Mouse (Mus musculus) embryo, embryonic 10.5 days (tissue): ENCODE measurements around the gene Cox7a1.
"Not testable (repeated sequence)": the region's sequence is repeated elsewhere in the genome, so short reads cannot be mapped to it uniquely, and the experiment has no call there.

ENCODE experiments used
- DNase-seq: peaks from one replicate; pipeline ENCODE4 v3.0.0-alpha.2; 2015; ENCODE audit warnings: low spot score

Gene Cox7a1

GRCm38 (mm10) chr7:30183879-30184289, at the start of gene Cox7a1:
Cox7a1 (plus strand) TSS chr7:30184144.
- peak; percentile 91 for DNase-seq

- DNase-seq: no peak
These were observed 47.1 kb upstream of the Cox7a1 start for GRCm38 (mm10) chr7:30136826-30137225.

GRCm38 (mm10) chr7:30143170-30143554, 40.8 kb upstream of the Cox7a1 start:
- no peak for DNase-seq

GRCm38 (mm10) chr7:30143555-30144209, 40.3 kb upstream of the Cox7a1 start:
- peak; percentile 93 for DNase-seq

GRCm38 (mm10) chr7:30147011-30147410, 36.9 kb upstream of the Cox7a1 start:
- DNase-seq: no peak

GRCm38 (mm10) chr7:30154040-30154439, 29.9 kb upstream of the Cox7a1 start:
- DNase-seq: no peak

GRCm38 (mm10) chr7:30155507-30155906, 28.4 kb upstream of the Cox7a1 start:
- no peak for DNase-seq

GRCm38 (mm10) chr7:30163113-30163512, 20.8 kb upstream of the Cox7a1 start:
- no peak for DNase-seq

GRCm38 (mm10) chr7:30164745-30165144, 19.2 kb upstream of the Cox7a1 start:
- no peak for DNase-seq

GRCm38 (mm10) chr7:30168914-30169582, 14.9 kb upstream of the Cox7a1 start:
- peak; percentile 74 for DNase-seq

- DNase-seq: peak; percentile 98
These were observed 14.2 kb upstream of the Cox7a1 start, which contains the start of gene Zfp146 for GRCm38 (mm10) chr7:30169583-30170282. Zfp146 (minus strand) TSS chr7:30169750.

GRCm38 (mm10) chr7:30170283-30170951, 13.5 kb upstream of the Cox7a1 start:
- DNase-seq: no peak

GRCm38 (mm10) chr7:30176474-30176873, 7.5 kb upstream of the Cox7a1 start:
- DNase-seq: no peak

- no peak for DNase-seq
These were observed 5.7 kb upstream of the Cox7a1 start for GRCm38 (mm10) chr7:30178256-30178655.

- DNase-seq: peak; percentile 89
These were observed 2.6 kb upstream of the Cox7a1 start for GRCm38 (mm10) chr7:30181308-30181707.

- DNase-seq: not testable (repeated sequence)
These were observed 2.0 kb upstream of the Cox7a1 start for GRCm38 (mm10) chr7:30181929-30182328.

- DNase-seq: not testable (repeated sequence)
These were observed 755 bp upstream of the Cox7a1 start for GRCm38 (mm10) chr7:30183189-30183588.

GRCm38 (mm10) chr7:30184641-30185348, 851 bp downstream of the Cox7a1 start:
- DNase-seq: no peak

- no peak for DNase-seq
These were observed 4.6 kb downstream of the Cox7a1 start for GRCm38 (mm10) chr7:30188344-30189115.

- DNase-seq: no peak
These were observed 5.2 kb downstream of the Cox7a1 start for GRCm38 (mm10) chr7:30189116-30189491.

- DNase-seq: no peak
These were observed 8.1 kb downstream of the Cox7a1 start for GRCm38 (mm10) chr7:30192088-30192487.
